Mouse (Mus musculus) hindbrain, embryonic 12.5 days (tissue): Measurements from ENCODE around the gene Tmem8. TPM values are rescaled to one million over a fixed set of nuclear protein-coding genes. Genes with fewer than 3 reads are reported as not detected.
"Not testable (repeated sequence)": the region's sequence is repeated elsewhere in the genome, so short reads cannot be mapped to it uniquely, and the experiment has no call there.

Source experiments
- ATAC-seq: fragments of 200-750 bp; cut with Nextera tagmentation; 2 replicates; pipeline ENCODE4 v1.8.0; 2017; ENCODE audit warnings: moderate TSS enrichment; ENCODE audit not compliant: low FRiP score
- H3K27ac ChIP-seq: fragments of 300-500 bp; sonication (generic); 2 replicates; pipeline ENCODE4 v1.5.1; 2016; ENCODE audit warnings: mild to moderate bottlenecking
- H3K27me3 ChIP-seq: fragments of 300-500 bp; sonication (generic); 2 replicates; pipeline ENCODE4 v1.6.1; 2016; ENCODE audit warnings: mild to moderate bottlenecking
- H3K36me3 ChIP-seq: fragments of 300-500 bp; sonication (generic); 2 replicates; pipeline ENCODE4 v1.6.1; 2016; ENCODE audit warnings: mild to moderate bottlenecking
- H3K4me1 ChIP-seq: fragments of 300-500 bp; sonication (generic); 2 replicates; pipeline ENCODE4 v1.6.1; 2016
- H3K4me2 ChIP-seq: fragments of 300-500 bp; sonication (generic); replicated peaks from 2 replicates; pipeline ENCODE4 v1.6.1; 2016; ENCODE audit warnings: mild to moderate bottlenecking
- H3K4me3 ChIP-seq: fragments of 300-500 bp; sonication (generic); 2 replicates; pipeline ENCODE4 v1.5.1; 2016; ENCODE audit warnings: mild to moderate bottlenecking
- H3K9ac ChIP-seq: fragments of 300-500 bp; sonication (generic); 2 replicates; pipeline ENCODE4 v1.6.1; 2016; ENCODE audit warnings: mild to moderate bottlenecking, moderate library complexity
- H3K9me3 ChIP-seq: fragments of 300-500 bp; sonication (generic); replicated peaks from 2 replicates; pipeline ENCODE4 v1.6.1; 2016; ENCODE audit warnings: mild to moderate bottlenecking
- WGBS: fragments of 180-500 bp; shearing (Covaris S2); methylation state at CpG from one replicate; pipeline ENCODE4 v1.1.7; 2016; 5-methylcytosine and 5-hydroxymethylcytosine counted together
- polyA plus RNA-seq: library from polyadenylated mRNA; unstranded; fragments of >200 nt; fragmentation: Nextera tagmentation; extraction: Ambion mirVana; gene quantifications from 2 replicates; pipeline ENCODE4 v1.2.1, GENCODE M21; 2016

Gene Tmem8
- polyA plus RNA-seq, 1 experiment from 2014 or later = 3.0 TPM

DNA sequence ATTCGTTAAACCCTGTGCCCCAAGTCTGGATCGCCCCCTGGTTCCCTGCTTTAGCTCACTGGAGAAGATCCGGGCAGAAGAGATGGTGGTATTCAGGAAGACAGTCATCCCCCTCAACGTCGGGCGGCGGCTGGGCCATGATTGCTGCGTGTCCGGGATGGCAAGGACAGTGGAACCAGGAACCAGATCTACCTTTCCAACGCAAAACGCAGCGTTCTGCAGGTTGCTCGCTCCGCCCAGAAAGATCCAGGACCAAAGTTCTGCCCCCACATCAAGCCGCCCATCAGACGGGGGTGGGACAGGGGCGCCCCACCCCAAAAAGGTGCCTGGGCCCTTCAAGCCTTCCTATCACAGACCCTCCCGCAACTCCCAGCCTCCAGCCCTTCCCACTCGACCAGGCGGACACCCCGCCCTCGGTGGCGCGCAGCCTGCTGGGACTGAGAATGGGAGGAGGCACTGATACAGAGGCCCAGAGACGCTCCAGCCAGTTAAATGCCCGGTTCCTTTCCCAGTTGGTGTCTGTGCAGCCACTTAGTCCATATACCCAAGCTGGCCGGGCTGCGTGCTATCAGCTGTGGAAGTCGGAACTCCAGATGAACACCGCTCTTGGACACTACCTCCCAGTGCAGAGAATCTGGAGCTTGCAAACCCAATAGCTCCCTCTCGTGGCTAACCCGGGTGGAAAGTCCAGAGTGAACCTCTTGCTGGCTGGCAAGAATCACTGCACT is 23.0 kb upstream of the Tmem8 start, which contains the start of gene Decr2:
Gene Decr2 (minus strand): TSS at position 433 of the 728 bp plus-strand sequence.
- H3K9me3 ChIP-seq = no peaks in the 10 kb centered on the region
- peaks cover 8% of the 10 kb centered on the region; the same call in 1 of the 2 replicates for H3K36me3 ChIP-seq
- H3K27ac ChIP-seq = peak within 1 kb of the TSS; percentile 76
- no peaks in the 10 kb centered on the region for H3K27me3 ChIP-seq
- WGBS = 3% methylated on average over 32 of the region's 32 CpGs
- ATAC-seq = peak; percentile 81
- peak within 1 kb of the TSS; percentile 71 for H3K9ac ChIP-seq
- peak within 1 kb of the TSS; percentile 59 for H3K4me2 ChIP-seq
- H3K4me3 ChIP-seq = peak within 1 kb of the TSS; percentile 48
- H3K4me1 ChIP-seq = peaks cover 13% of the 10 kb centered on the region

DNA sequence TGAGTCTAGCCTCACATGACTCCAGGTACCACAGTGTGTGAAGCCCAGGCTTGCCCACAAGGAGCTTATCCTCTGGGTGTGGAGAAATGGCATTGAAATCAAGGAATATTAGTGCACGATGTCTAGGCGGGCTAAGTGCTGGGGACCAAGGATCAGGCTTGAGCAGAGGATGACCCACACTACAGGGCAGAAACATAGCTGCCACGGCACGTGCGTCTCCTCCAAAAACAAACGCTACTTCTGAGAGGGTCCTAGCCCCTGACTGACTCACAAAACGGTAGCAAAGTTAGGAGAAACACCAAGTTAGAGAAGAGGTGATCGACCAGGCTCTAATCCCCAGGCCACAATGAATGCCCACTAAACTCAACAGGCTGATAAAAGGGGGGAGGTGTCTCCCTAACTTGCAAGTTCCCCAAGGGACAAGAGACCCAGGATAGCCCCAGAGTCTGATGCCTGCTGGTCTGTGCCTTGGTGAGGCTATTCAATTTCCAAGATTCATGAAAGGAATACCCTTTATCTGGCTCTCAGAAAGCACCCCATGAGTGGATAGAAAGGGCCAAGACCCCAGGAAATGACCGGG is 18.5 kb upstream of the Tmem8 start:
- no peaks in the 10 kb centered on the region for H3K9me3 ChIP-seq
- no peaks in the 10 kb centered on the region for H3K27me3 ChIP-seq
- peak overlapping the region; percentile 86 for H3K4me2 ChIP-seq
- H3K4me1 ChIP-seq = peaks cover 15% of the 10 kb centered on the region
- peak overlapping the region; percentile 74 for H3K9ac ChIP-seq
- WGBS = 35% methylated on average over 9 of the region's 9 CpGs
- H3K36me3 ChIP-seq = peaks cover 8% of the 10 kb centered on the region; the same call in 1 of the 2 replicates
- peak overlapping the region; percentile 57 for H3K4me3 ChIP-seq
- ATAC-seq = no peak
- peak overlapping the region; percentile 62 for H3K27ac ChIP-seq

DNA sequence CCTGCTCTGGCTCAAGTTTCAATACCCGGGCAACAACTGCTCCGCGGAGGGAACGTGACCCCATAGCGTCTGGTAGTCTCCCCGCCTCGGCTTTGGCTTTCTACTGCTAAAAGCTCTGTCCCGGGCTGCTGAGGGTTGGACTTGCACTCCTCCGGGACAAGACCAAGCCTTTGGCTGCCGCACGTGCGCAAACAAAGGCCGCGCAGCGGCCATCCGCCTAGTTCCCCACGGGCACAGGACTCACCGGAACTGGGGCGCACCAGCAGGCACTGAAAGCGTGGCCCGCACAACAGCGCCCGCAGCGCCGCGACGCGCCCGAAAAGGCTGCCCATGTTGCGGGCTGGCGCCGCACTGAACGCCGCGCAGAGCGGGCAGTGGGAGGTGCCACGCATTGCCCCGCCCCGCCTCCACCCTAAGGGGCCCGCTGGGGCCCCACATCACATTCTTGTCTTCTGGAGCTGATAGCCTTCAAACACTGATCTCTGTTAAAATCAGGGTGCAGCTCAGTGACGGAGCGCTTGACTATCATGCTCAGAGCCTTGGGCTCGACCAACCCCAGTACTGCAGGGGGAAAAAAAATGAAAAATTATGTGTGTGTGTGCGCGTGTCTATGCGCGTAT is 17.9 kb upstream of the Tmem8 start, which contains the start of gene Nme4:
Gene Nme4 (minus strand): TSS at position 482 of the 620 bp plus-strand sequence.
- peak within 1 kb of the TSS; percentile 62 for H3K27ac ChIP-seq
- peak within 1 kb of the TSS; percentile 86 for H3K4me2 ChIP-seq
- WGBS = 3% methylated on average over 47 of the region's 47 CpGs
- H3K9ac ChIP-seq = peak within 1 kb of the TSS; percentile 74
- no peaks in the 10 kb centered on the region for H3K9me3 ChIP-seq
- peaks cover 8% of the 10 kb centered on the region; the same call in 1 of the 2 replicates for H3K36me3 ChIP-seq
- H3K27me3 ChIP-seq = no peaks in the 10 kb centered on the region
- peak within 1 kb of the TSS; percentile 57 for H3K4me3 ChIP-seq
- ATAC-seq = peak; percentile 69
- peaks cover 12% of the 10 kb centered on the region for H3K4me1 ChIP-seq

DNA sequence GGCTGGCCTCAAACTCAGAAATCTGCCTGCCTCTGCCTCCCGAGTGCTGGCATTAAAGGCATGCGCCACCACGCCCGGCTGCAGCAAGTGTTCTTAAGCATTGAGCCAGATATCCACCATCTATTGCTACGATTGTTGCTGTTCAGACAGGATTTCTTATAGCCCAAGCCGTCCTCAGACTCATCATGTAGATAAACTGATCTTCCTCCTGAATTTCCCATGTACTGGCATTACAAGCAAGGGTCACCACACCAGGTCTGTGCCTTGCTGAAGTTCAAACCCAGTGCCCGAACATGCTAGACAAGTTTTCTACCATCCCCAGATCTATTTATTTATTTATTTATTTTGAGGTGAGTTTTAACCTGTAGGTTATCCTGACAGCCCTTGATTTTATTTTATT is 14.6 kb upstream of the Tmem8 start:
- H3K4me3 ChIP-seq = no peak overlapping the region
- no peak for ATAC-seq
- no peaks in the 10 kb centered on the region for H3K9me3 ChIP-seq
- H3K27ac ChIP-seq = no peak overlapping the region
- H3K27me3 ChIP-seq = no peaks in the 10 kb centered on the region
- H3K9ac ChIP-seq = no peak overlapping the region
- H3K4me2 ChIP-seq = no peak overlapping the region
- 93% methylated on average over 7 of the region's 7 CpGs for WGBS
- peaks cover 12% of the 10 kb centered on the region for H3K4me1 ChIP-seq
- H3K36me3 ChIP-seq = no peaks in the 10 kb centered on the region

DNA sequence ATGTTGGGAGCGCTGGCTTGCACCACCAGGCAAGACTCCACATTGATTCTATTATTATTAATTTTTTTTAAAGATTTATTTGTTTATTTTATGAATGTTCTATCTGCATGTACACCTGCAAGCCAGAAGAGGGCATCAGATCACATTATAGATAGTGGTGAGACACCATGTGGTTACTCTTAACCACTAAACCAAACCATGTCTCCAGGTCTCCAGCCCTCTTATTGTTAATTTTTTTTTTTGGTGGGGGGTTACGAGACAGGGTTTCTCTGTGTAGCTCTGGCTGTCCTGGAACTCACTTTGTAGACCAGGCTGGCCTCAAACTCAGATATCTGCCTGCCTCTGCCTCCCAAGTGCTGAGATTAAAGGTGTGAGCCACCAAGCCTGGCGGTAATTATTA is 13.8 kb upstream of the Tmem8 start:
- not testable (repeated sequence) for H3K9ac ChIP-seq, H3K27ac ChIP-seq, H3K4me2 ChIP-seq, H3K4me1 ChIP-seq, H3K9me3 ChIP-seq, ATAC-seq, H3K4me3 ChIP-seq, H3K36me3 ChIP-seq, H3K27me3 ChIP-seq
- WGBS = 66% methylated on average over 3 of the region's 3 CpGs

DNA sequence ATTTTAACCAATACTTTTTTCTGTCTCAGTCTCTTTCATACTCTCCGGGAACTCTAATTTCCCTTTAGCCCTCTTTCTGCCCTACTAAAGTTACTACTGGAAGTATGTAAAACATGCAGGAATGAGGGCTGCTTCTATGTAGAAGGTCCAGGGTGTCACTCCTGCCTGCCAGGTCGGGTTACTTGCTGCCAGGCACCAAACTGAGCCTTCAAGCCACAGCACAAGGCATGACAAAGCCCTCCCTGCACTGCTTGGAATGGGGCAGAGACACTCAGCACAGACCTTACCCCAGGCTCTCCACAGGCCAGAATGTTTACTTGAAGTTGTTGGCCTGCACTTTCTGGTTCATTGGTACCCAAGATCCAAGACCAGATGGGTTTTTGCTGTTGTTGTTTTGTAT is 12.9 kb upstream of the Tmem8 start:
- Histone ChIP-seq H3K4me2 (no peak overlapping the region), H3K36me3 (no peaks in the 10 kb centered on the region), H3K4me3 (no peak overlapping the region), H3K9me3 (no peaks in the 10 kb centered on the region), H3K4me1 (peaks cover 4% of the 10 kb centered on the region; the same call in 1 of the 2 replicates), H3K27ac (no peak overlapping the region), H3K27me3 (no peaks in the 10 kb centered on the region), H3K9ac (no peak overlapping the region)
- WGBS = 37% methylated on average over 2 of the region's 2 CpGs
- ATAC-seq = no peak

DNA sequence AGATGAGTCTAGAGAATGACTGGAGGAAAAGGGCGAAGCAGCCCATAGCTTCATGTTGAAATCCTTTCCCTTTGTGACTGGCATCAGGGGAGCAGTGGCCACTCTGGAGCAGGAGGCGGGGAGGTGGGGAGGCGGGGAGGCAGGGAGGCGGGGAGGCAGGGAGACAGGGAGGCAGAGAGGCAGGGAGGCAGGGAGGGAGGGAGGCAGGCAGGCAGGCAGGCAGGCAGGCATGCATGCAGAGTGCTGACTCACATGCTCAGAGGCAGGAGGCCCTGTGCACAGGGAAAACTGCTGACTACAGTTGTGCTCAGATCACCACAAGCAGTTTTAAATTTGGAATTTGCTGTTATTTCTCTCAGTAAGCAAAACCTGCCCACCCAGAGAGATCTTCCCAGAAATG is 11.6 kb upstream of the Tmem8 start:
- H3K4me3 ChIP-seq = no peak overlapping the region
- H3K9me3 ChIP-seq = no peaks in the 10 kb centered on the region
- no peaks in the 10 kb centered on the region for H3K36me3 ChIP-seq
- no peak overlapping the region for H3K9ac ChIP-seq
- ATAC-seq = no peak
- H3K4me2 ChIP-seq = no peak overlapping the region
- WGBS = 30% methylated on average over 4 of the region's 4 CpGs
- H3K27me3 ChIP-seq = no peaks in the 10 kb centered on the region
- no peaks in the 10 kb centered on the region for H3K4me1 ChIP-seq
- H3K27ac ChIP-seq = no peak overlapping the region

DNA sequence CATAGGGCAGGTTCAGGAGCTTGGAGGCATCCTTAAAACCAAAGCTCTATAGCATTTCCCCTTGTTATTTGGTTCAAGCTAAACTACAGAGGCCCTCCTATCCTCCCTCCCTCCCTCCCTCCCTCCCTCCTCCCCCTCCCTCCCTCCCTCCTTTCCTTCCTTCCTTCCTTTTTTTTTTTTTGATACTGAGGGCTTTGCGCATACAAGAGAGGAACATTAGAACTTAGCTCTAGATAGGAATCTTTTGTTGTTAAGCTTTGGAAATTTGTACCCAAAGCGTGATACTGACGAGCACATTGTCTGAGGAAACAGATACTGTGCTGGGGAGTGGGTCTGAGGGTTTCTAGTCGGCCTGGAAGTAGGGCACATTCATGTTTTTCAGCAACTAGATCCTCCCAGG is 7.5 kb upstream of the Tmem8 start:
- H3K4me1 ChIP-seq = peaks cover under 1% of the 10 kb centered on the region; the same call in 1 of the 2 replicates
- WGBS = 68% methylated on average over 4 of the region's 4 CpGs
- no peak overlapping the region for H3K27ac ChIP-seq
- peaks cover 5% of the 10 kb centered on the region for H3K27me3 ChIP-seq
- no peaks in the 10 kb centered on the region for H3K9me3 ChIP-seq
- H3K36me3 ChIP-seq = no peaks in the 10 kb centered on the region
- no peak overlapping the region for H3K4me2 ChIP-seq
- H3K4me3 ChIP-seq = no peak overlapping the region
- no peak overlapping the region for H3K9ac ChIP-seq
- no peak for ATAC-seq

DNA sequence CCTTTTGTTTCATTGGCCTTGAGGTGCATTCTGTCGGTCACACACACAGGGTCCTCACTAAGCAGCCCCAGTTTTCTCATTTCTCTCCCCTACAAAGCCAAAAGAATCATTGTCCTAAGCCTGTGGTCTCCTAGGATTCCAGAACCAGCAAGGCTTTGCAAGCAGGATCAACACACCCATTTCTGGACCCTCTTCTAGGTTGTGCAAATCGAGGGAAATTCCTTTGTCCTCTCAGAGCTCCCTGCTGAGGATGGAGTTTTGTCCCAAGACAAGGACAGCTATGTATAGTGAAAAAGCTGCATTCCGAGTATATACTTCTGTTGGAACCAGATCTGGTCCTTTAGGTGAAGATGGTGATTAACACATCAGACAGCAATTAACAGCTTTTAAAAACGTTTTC is 2.9 kb upstream of the Tmem8 start:
- Histone ChIP-seq H3K4me2 (no peak overlapping the region), H3K4me3 (no peak overlapping the region), H3K4me1 (peaks cover 23% of the 10 kb centered on the region), H3K36me3 (no peaks in the 10 kb centered on the region), H3K27me3 (peaks cover 51% of the 10 kb centered on the region), H3K9ac (no peak overlapping the region), H3K9me3 (no peaks in the 10 kb centered on the region), H3K27ac (no peak overlapping the region)
- 22% methylated on average over 4 of the region's 4 CpGs for WGBS
- no peak for ATAC-seq

DNA sequence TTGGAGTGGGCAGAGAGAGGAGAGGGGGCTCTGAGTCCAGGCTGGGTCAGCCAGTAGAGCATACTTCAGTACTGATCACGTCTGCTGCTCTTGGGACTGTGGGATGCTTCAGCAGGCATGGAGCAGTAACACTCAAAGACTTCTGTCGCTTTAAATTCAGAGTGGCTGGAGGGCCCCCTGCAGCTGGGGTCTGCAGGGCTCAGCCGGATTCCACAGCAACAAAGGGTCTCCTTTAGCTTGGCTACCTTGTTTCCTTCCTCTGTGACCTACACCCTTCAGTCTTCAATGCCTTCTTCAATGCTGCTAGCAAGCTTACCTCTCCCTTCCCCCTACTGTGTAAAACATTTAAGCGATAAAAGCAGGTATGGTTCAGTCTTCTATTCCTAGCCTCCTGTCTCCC is 2.1 kb upstream of the Tmem8 start:
- no peaks in the 10 kb centered on the region for H3K9me3 ChIP-seq
- H3K27me3 ChIP-seq = peaks cover 59% of the 10 kb centered on the region
- 0% methylated on average over 4 of the region's 4 CpGs for WGBS
- H3K36me3 ChIP-seq = no peaks in the 10 kb centered on the region
- no peak overlapping the region for H3K4me3 ChIP-seq
- H3K27ac ChIP-seq = no peak overlapping the region
- H3K9ac ChIP-seq = no peak overlapping the region; the same call in 1 of the 2 replicates
- no peak overlapping the region for H3K4me2 ChIP-seq
- H3K4me1 ChIP-seq = peaks cover 23% of the 10 kb centered on the region
- ATAC-seq = no peak

DNA sequence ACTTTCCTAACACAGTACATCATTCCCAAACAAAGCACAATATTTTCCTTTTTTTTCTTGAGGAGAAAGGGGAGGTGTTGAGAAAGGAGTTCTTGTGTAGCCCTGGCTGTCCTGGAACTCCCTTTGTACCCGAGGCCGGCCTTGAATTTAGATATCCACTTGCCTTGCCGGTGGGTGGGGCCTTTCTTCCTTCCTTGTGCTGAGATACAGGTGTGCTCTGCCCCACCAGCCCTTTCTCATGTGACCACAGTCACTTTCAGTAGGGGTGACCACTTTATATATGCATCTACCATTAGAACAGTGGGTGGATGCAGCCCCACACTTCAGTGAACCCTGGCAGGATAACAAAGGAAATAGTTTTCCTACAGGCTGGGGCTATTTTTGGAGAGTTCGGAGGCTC is 1.4 kb upstream of the Tmem8 start:
- Histone ChIP-seq H3K4me3 (no peak overlapping the region), H3K36me3 (no peaks in the 10 kb centered on the region), H3K27ac (no peak overlapping the region), H3K9ac (no peak overlapping the region), H3K4me2 (no peak overlapping the region), H3K9me3 (no peaks in the 10 kb centered on the region), H3K4me1 (peaks cover 23% of the 10 kb centered on the region), H3K27me3 (peaks cover 66% of the 10 kb centered on the region)
- no peak for ATAC-seq
- 20% methylated on average over 4 of the region's 4 CpGs for WGBS

DNA sequence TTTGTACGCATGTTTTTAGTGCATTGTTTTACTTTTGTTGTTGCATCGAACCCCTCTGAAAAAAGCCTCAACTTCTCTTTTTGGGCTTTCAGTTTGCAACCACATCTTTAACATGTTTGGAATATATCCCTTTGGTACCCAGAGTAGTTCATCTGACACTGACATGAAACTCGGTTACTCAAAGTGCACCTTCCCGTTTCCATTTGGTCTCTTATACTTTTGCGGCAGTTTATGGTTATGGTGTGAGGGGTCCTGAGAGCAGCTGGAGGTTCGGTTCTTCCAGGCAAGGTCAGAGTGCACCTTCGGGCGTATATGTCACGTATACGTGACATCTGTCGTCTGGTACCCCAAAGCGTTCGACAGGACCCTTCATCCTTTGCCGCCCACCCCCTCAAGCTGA is 348 bp upstream of the Tmem8 start:
- Histone ChIP-seq H3K4me3 (peak overlapping the region; percentile 82), H3K27me3 (peaks cover 77% of the 10 kb centered on the region), H3K4me1 (peaks cover 23% of the 10 kb centered on the region), H3K9me3 (no peaks in the 10 kb centered on the region), H3K36me3 (no peaks in the 10 kb centered on the region), H3K27ac (no peak overlapping the region), H3K9ac (peak overlapping the region; percentile 84), H3K4me2 (peak overlapping the region; percentile 98)
- WGBS = 18% methylated on average over 14 of the region's 14 CpGs
- ATAC-seq = no peak
